Mouse (Mus musculus) heart, postnatal 0 days (tissue): ENCODE measurements around the gene Rtn4rl1.

ENCODE experiments used
- CTCF ChIP-seq: IDR thresholded peaks from 2 replicates; pipeline ENCODE4 v1.5.1; 2016; ENCODE audit warnings: antibody characterized with exemption, control low read depth, low read depth
- EP300 ChIP-seq: IDR thresholded peaks from 2 replicates; pipeline ENCODE4 v1.6.1; 2016; ENCODE audit warnings: antibody characterized with exemption, low read depth

- TF ChIP-seq CTCF (no peak; the same call in 1 of the 2 replicates), EP300 (no peak)
Measured at GRCm38 (mm10) chr11:75190371-75190724, 3.2 kb upstream of the Rtn4rl1 start.
